19 mouse cellular contexts compared by ENCODE assay signal in the genomic region with DNA sequence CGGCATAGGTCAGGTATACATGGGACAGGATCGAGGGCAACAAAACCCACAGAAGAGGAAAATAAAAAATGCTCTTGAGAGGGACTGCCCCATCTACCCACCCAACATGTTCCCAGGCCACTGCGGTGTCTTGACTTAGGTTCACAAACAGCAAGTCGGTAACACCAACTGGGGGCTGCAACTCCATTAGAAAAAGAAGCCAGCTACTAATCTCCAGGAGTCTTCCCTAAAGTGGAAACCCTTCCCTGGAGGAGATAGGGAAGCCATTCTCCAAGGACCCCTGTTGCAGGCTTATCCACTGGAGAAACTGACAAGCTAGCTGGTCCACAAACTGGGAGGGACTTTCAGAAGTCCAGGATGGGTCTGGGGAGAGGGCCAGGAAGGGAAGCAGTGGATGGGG. TPM values are rescaled to one million over a fixed set of nuclear protein-coding genes. Genes with fewer than 3 reads are reported as not detected.
DNase-seq lines count a peak whose midpoint lies in the region; ATAC-seq and TF ChIP-seq lines count a peak whose summit lies in the region.
"Had no signal": no experiment of that assay in that cellular context is flagged by ENCODE, and none has a peak within 500 bp of the region (broad histone marks: within the 10 kb centered on the region; RNA-seq: fewer than 3 reads in every experiment).

No protein-coding gene starts in this region.

- H3K9ac ChIP-seq in hindbrain, embryonic 11.5 days (ENCODE audit: low read depth, low read length), result no peak overlapping the region
- no peak overlapping the region for H3K9ac ChIP-seq in hindbrain, postnatal 0 days (replicated peaks; ENCODE audit: low read length)
- H3K9ac ChIP-seq in neural tube, embryonic 11.5 days (ENCODE audit: low read length), result no peak overlapping the region
- no peak overlapping the region for H3K9ac ChIP-seq in neural tube, embryonic 15.5 days (replicated peaks)
- no peak overlapping the region for H3K9ac ChIP-seq in embryonic facial prominence, embryonic 12.5 days
- H3K9ac ChIP-seq: embryonic facial prominence, embryonic 13.5 days; forebrain, embryonic 13.5 days; heart, embryonic 13.5 days; hindbrain, embryonic 13.5 days had no signal

- H3K9me3 ChIP-seq in hindbrain, embryonic 11.5 days (ENCODE audit: control insufficient read depth, low read length), result no peaks in the 10 kb centered on the region
- H3K9me3 ChIP-seq in hindbrain, postnatal 0 days (ENCODE audit: low read length), result no peaks in the 10 kb centered on the region
- H3K9me3 ChIP-seq in neural tube, embryonic 11.5 days (ENCODE audit: control insufficient read depth, low read length), result no peaks in the 10 kb centered on the region
- H3K9me3 ChIP-seq in neural tube, embryonic 15.5 days (replicated peaks), result no peaks in the 10 kb centered on the region
- no peaks in the 10 kb centered on the region for H3K9me3 ChIP-seq in embryonic facial prominence, embryonic 12.5 days
- H3K9me3 ChIP-seq: embryonic facial prominence, embryonic 13.5 days; forebrain, embryonic 13.5 days; heart, embryonic 13.5 days; hindbrain, embryonic 13.5 days had no signal

- H3K27me3 ChIP-seq in hindbrain, embryonic 11.5 days (ENCODE audit: control insufficient read depth, insufficient read depth, low read length), result peaks cover 59% of the 10 kb centered on the region
- H3K27me3 ChIP-seq in hindbrain, postnatal 0 days (ENCODE audit: insufficient read depth, low read length), result peaks cover 20% of the 10 kb centered on the region
- peaks cover 33% of the 10 kb centered on the region for H3K27me3 ChIP-seq in neural tube, embryonic 11.5 days (ENCODE audit: control insufficient read depth, insufficient read depth, low read length)
- H3K27me3 ChIP-seq in neural tube, embryonic 15.5 days (replicated peaks), result peaks cover 59% of the 10 kb centered on the region
- peaks cover 89% of the 10 kb centered on the region for H3K27me3 ChIP-seq in embryonic facial prominence, embryonic 12.5 days

- DNase-seq in hindbrain, embryonic 11.5 days (ENCODE audit: low spot score), result no peak
- DNase-seq in hindbrain, postnatal 0 days (ENCODE audit: low spot score), result no peak
- no peak for DNase-seq in neural tube, embryonic 11.5 days (ENCODE audit: low spot score)
- no peak for DNase-seq in cerebellum, postnatal 10 days
- DNase-seq: adrenal gland, adult 8-10 months; adrenal gland, postnatal 36 days; cerebellum, adult 2 months; cerebellum, postnatal 14 days; gastrocnemius, postnatal 36 days; heart, adult 11 months; heart, postnatal 36 days had no signal

- peak overlapping the region; percentile 77; the same call in 1 of the 2 replicates for H3K27ac ChIP-seq in hindbrain, embryonic 11.5 days (ENCODE audit: low read depth, low read length)
- H3K27ac ChIP-seq in hindbrain, postnatal 0 days, result no peak overlapping the region
- peak overlapping the region; percentile 77 for H3K27ac ChIP-seq in neural tube, embryonic 11.5 days (ENCODE audit: low read depth, low read length)
- H3K27ac ChIP-seq in neural tube, embryonic 15.5 days (replicated peaks), result no peak overlapping the region
- 0 out of 2 replicates have a peak overlapping the region, but pooled peaks have one; percentile 33 for H3K27ac ChIP-seq in embryonic facial prominence, embryonic 12.5 days
- H3K27ac ChIP-seq: forebrain, embryonic 13.5 days; heart, embryonic 13.5 days; hindbrain, embryonic 13.5 days had no signal

- H3K4me2 ChIP-seq in hindbrain, embryonic 11.5 days (replicated peaks; ENCODE audit: low read depth, low read length), result no peak overlapping the region
- H3K4me2 ChIP-seq in hindbrain, postnatal 0 days (ENCODE audit: low read depth, low read length), result no peak overlapping the region
- no peak overlapping the region for H3K4me2 ChIP-seq in neural tube, embryonic 11.5 days (ENCODE audit: low read depth)
- H3K4me2 ChIP-seq in neural tube, embryonic 15.5 days, result no peak overlapping the region
- no peak overlapping the region for H3K4me2 ChIP-seq in embryonic facial prominence, embryonic 12.5 days (replicated peaks)
- H3K4me2 ChIP-seq: hindbrain, embryonic 13.5 days had no signal

- H3K4me1 ChIP-seq in hindbrain, embryonic 11.5 days (replicated peaks; ENCODE audit: control insufficient read depth, insufficient read depth, low read length), result peaks cover 15% of the 10 kb centered on the region
- H3K4me1 ChIP-seq in hindbrain, postnatal 0 days (ENCODE audit: insufficient read depth, low read length), result no peaks in the 10 kb centered on the region
- H3K4me1 ChIP-seq in neural tube, embryonic 11.5 days (ENCODE audit: control insufficient read depth, insufficient read depth, low read length), result peaks cover 33% of the 10 kb centered on the region
- peaks cover 25% of the 10 kb centered on the region for H3K4me1 ChIP-seq in neural tube, embryonic 15.5 days
- H3K4me1 ChIP-seq in embryonic facial prominence, embryonic 12.5 days, result peaks cover 34% of the 10 kb centered on the region

- TF ChIP-seq CTCF in hindbrain, postnatal 0 days (IDR thresholded peaks at IDR 0.05; ENCODE audit: low read depth), result no peak

- no peak overlapping the region for H3K4me3 ChIP-seq in hindbrain, embryonic 11.5 days (ENCODE audit: low read depth, low read length)
- no peak overlapping the region for H3K4me3 ChIP-seq in hindbrain, postnatal 0 days (ENCODE audit: low read length)
- H3K4me3 ChIP-seq in neural tube, embryonic 11.5 days (ENCODE audit: low read depth, low read length), result no peak overlapping the region
- no peak overlapping the region for H3K4me3 ChIP-seq in neural tube, embryonic 15.5 days (replicated peaks)
- no peak overlapping the region for H3K4me3 ChIP-seq in embryonic facial prominence, embryonic 12.5 days
- H3K4me3 ChIP-seq: embryonic facial prominence, embryonic 13.5 days; forebrain, embryonic 13.5 days; heart, embryonic 13.5 days; hindbrain, embryonic 13.5 days had no signal

- ATAC-seq in hindbrain, embryonic 11.5 days (ENCODE audit: low FRiP score), result no peak
- ATAC-seq in hindbrain, postnatal 0 days, result no peak
- no peak for ATAC-seq in neural tube, embryonic 11.5 days (ENCODE audit: insufficient read depth, low FRiP score, low TSS enrichment)
- no peak for ATAC-seq in neural tube, embryonic 15.5 days (ENCODE audit: low FRiP score)
- ATAC-seq in embryonic facial prominence, embryonic 12.5 days (ENCODE audit: insufficient number of reproducible peaks, insufficient read depth, low FRiP score, low TSS enrichment), result no peak

- H3K36me3 ChIP-seq in hindbrain, embryonic 11.5 days (ENCODE audit: control insufficient read depth, insufficient read depth, low read length), result no peaks in the 10 kb centered on the region
- no peaks in the 10 kb centered on the region for H3K36me3 ChIP-seq in hindbrain, postnatal 0 days (ENCODE audit: insufficient read depth, low read length)
- no peaks in the 10 kb centered on the region for H3K36me3 ChIP-seq in neural tube, embryonic 11.5 days (ENCODE audit: control insufficient read depth, insufficient read depth, low read length)
- H3K36me3 ChIP-seq in neural tube, embryonic 15.5 days, result no peaks in the 10 kb centered on the region
- no peaks in the 10 kb centered on the region for H3K36me3 ChIP-seq in embryonic facial prominence, embryonic 12.5 days
- H3K36me3 ChIP-seq: embryonic facial prominence, embryonic 13.5 days; heart, embryonic 13.5 days; hindbrain, embryonic 13.5 days had no signal

- WGBS in hindbrain, embryonic 11.5 days, result 47% methylated on average over 4 of the region's 4 CpGs
- WGBS in hindbrain, postnatal 0 days, result 46% methylated on average over 4 of the region's 4 CpGs
- 45% methylated on average over 4 of the region's 4 CpGs for WGBS in neural tube, embryonic 11.5 days
- 36% methylated on average over 4 of the region's 4 CpGs for WGBS in neural tube, embryonic 15.5 days
- 48% methylated on average over 4 of the region's 4 CpGs for WGBS in embryonic facial prominence, embryonic 12.5 days

RNA-seq across cellular contexts. Expression of a gene that starts 21.4 kb away (rescaled TPM):
- polyA plus RNA-seq in hindbrain, embryonic 11.5 days (2014; fragmentation: Nextera tagmentation; extraction: Ambion mirVana), result 2.2 and 2.7 TPM in 2 replicates
- 2.6 and 3.6 TPM in 2 replicates for total RNA-seq in hindbrain, postnatal 0 days (2014; rRNA removed)
- polyA plus RNA-seq in hindbrain, postnatal 0 days (2015; fragmentation: Nextera tagmentation; extraction: Ambion mirVana), result 0.30 and 0.41 TPM in 2 replicates
- polyA plus RNA-seq in neural tube, embryonic 11.5 days (2014; fragmentation: Nextera tagmentation; extraction: Ambion mirVana), result 3.4 and 3.8 TPM in 2 replicates
- 0.14 and 0.17 TPM in 2 replicates for polyA plus RNA-seq in neural tube, embryonic 15.5 days (2015; fragmentation: Nextera tagmentation; extraction: Ambion mirVana)
- 1.3 and 1.4 TPM in 2 replicates for polyA plus RNA-seq in embryonic facial prominence, embryonic 12.5 days (2016; fragmentation: Nextera tagmentation; extraction: Ambion mirVana)
- total RNA-seq: adrenal gland, adult 8-10 months; adrenal gland, postnatal 36 days; common myeloid progenitor, adult 5-6 weeks; heart, postnatal 36 days had no signal
- polyA plus RNA-seq: heart, embryonic 13.5 days; heart, postnatal 0 days had no signal

Comparison
In these comparisons a context has a peak if more than half of its experiments do, and no peak if none do; other contexts are left out.
1. H3K27ac ChIP-seq: peak in hindbrain, embryonic 11.5 days (single experiment), neural tube, embryonic 11.5 days (single experiment) and embryonic facial prominence, embryonic 12.5 days (single experiment); none in hindbrain, postnatal 0 days (single experiment) and neural tube, embryonic 15.5 days (single experiment).